Mouse (Mus musculus) stomach, embryonic 14.5 days (tissue): ENCODE measurements around the gene Btg1. TPM values are rescaled to one million over a fixed set of nuclear protein-coding genes. Genes with fewer than 3 reads are reported as not detected.

ENCODE experiments used
- ATAC-seq: fragments of 200-750 bp; cut with Nextera tagmentation; 2 replicates; pipeline ENCODE4 v1.8.0; 2017; ENCODE audit warnings: low read depth, moderate TSS enrichment; ENCODE audit not compliant: insufficient number of reproducible peaks, insufficient read depth, low FRiP score
- H3K27ac ChIP-seq: fragments of 300-500 bp; sonication (generic); 2 replicates; pipeline ENCODE4 v1.5.1; 2014; ENCODE audit warnings: mild to moderate bottlenecking, low read length, moderate library complexity, mixed read lengths
- H3K27me3 ChIP-seq: fragments of 300-500 bp; sonication (generic); 2 replicates; pipeline ENCODE4 v1.6.1; 2014; ENCODE audit warnings: low read length, control low read depth, mixed read lengths; ENCODE audit not compliant: control insufficient read depth, insufficient read depth
- H3K36me3 ChIP-seq: fragments of 300-500 bp; sonication (generic); 2 replicates; pipeline ENCODE4 v1.6.1; 2014; ENCODE audit warnings: mild to moderate bottlenecking, control low read depth, low read length, moderate library complexity, mixed read lengths; ENCODE audit not compliant: control insufficient read depth, insufficient read depth
- H3K4me1 ChIP-seq: fragments of 300-500 bp; sonication (generic); 2 replicates; pipeline ENCODE4 v1.6.1; 2014; ENCODE audit warnings: low read length, control low read depth, mixed read lengths; ENCODE audit not compliant: control insufficient read depth, insufficient read depth
- H3K4me2 ChIP-seq: fragments of 300-500 bp; sonication (generic); replicated peaks from 2 replicates; pipeline ENCODE4 v1.6.1; 2014; ENCODE audit warnings: low read depth, low read length, control low read depth
- H3K4me3 ChIP-seq: fragments of 300-500 bp; sonication (generic); 2 replicates; pipeline ENCODE4 v1.5.1; 2014; ENCODE audit warnings: low read depth, low read length, control low read depth
- H3K9ac ChIP-seq: fragments of 300-500 bp; sonication (generic); replicated peaks from 2 replicates; pipeline ENCODE4 v1.6.1; 2014; ENCODE audit warnings: low read depth, mild to moderate bottlenecking, control low read depth, low read length, moderate library complexity, mixed read lengths
- H3K9me3 ChIP-seq: fragments of 300-500 bp; sonication (generic); 2 replicates; pipeline ENCODE4 v1.6.1; 2016; ENCODE audit warnings: low read depth, low read length, control low read depth; ENCODE audit not compliant: control insufficient read depth
- WGBS: fragments of 180-500 bp; shearing (Covaris S2); extraction: QIAGEN DNeasy Blood & Tissue Kit; methylation state at CpG from one replicate; pipeline ENCODE4 v1.1.7; 2014; 5-methylcytosine and 5-hydroxymethylcytosine counted together
- polyA plus RNA-seq: library from polyadenylated mRNA; unstranded; fragments of >200 nt; fragmentation: Nextera tagmentation; extraction: Ambion mirVana; gene quantifications from 2 replicates; pipeline ENCODE4 v1.2.1, GENCODE M21; 2014

Btg1 gene
- polyA plus RNA-seq, 1 experiment from 2014 or later: 101 TPM

- no peak for ATAC-seq
- H3K4me1 ChIP-seq: peaks cover 7% of the 10 kb centered on the region; the same call in 1 of the 2 replicates
- no peaks in the 10 kb centered on the region for H3K36me3 ChIP-seq
- H3K27ac ChIP-seq: no peak overlapping the region
- no peaks in the 10 kb centered on the region for H3K27me3 ChIP-seq
- no peaks in the 10 kb centered on the region for H3K9me3 ChIP-seq
- H3K9ac ChIP-seq: no peak overlapping the region
- no peak overlapping the region for H3K4me2 ChIP-seq
- no peak overlapping the region for H3K4me3 ChIP-seq
- WGBS: 87% methylated on average over 1 of the region's 1 CpGs
These were observed 28.4 kb downstream of the Btg1 start for GRCm38 (mm10) chr10:96645183-96645582.

- H3K4me3 ChIP-seq: no peak overlapping the region
- peaks cover 7% of the 10 kb centered on the region; the same call in 1 of the 2 replicates for H3K4me1 ChIP-seq
- no peak overlapping the region for H3K9ac ChIP-seq
- no peak overlapping the region for H3K27ac ChIP-seq
- H3K27me3 ChIP-seq: no peaks in the 10 kb centered on the region
- H3K4me2 ChIP-seq: peak overlapping the region; percentile 22; the same call in 1 of the 2 replicates
- no peaks in the 10 kb centered on the region for H3K36me3 ChIP-seq
- no peaks in the 10 kb centered on the region for H3K9me3 ChIP-seq
- no peak for ATAC-seq
- 14% methylated on average over 13 of the region's 13 CpGs for WGBS
These were observed 29.4 kb downstream of the Btg1 start for GRCm38 (mm10) chr10:96646024-96646866.

GRCm38 (mm10) chr10:96646867-96647462 lies 30.2 kb downstream of the Btg1 start:
- 0 out of 2 replicates have a peak overlapping the region, but pooled peaks have one; percentile 3 for H3K9ac ChIP-seq
- no peaks in the 10 kb centered on the region for H3K36me3 ChIP-seq
- H3K4me1 ChIP-seq: peaks cover 7% of the 10 kb centered on the region; the same call in 1 of the 2 replicates
- no peak for ATAC-seq
- no peaks in the 10 kb centered on the region for H3K9me3 ChIP-seq
- WGBS: 45% methylated on average over 5 of the region's 5 CpGs
- peak overlapping the region; percentile 22; the same call in 1 of the 2 replicates for H3K4me2 ChIP-seq
- H3K27ac ChIP-seq: no peak overlapping the region
- no peak overlapping the region for H3K4me3 ChIP-seq
- H3K27me3 ChIP-seq: no peaks in the 10 kb centered on the region

GRCm38 (mm10) chr10:96648161-96648561 lies 31.4 kb downstream of the Btg1 start:
- H3K9ac ChIP-seq: no peak overlapping the region
- H3K27me3 ChIP-seq: no peaks in the 10 kb centered on the region
- no peak overlapping the region for H3K4me2 ChIP-seq
- H3K36me3 ChIP-seq: no peaks in the 10 kb centered on the region
- 71% methylated on average over 3 of the region's 3 CpGs for WGBS
- no peak overlapping the region for H3K4me3 ChIP-seq
- no peak for ATAC-seq
- no peaks in the 10 kb centered on the region for H3K9me3 ChIP-seq
- H3K4me1 ChIP-seq: 0 out of 2 replicates have a peak, but pooled peaks cover 7% of the 10 kb centered on the region
- H3K27ac ChIP-seq: no peak overlapping the region

GRCm38 (mm10) chr10:96649524-96649923 lies 32.7 kb downstream of the Btg1 start:
- no peaks in the 10 kb centered on the region for H3K27me3 ChIP-seq
- 0 out of 2 replicates have a peak, but pooled peaks cover 7% of the 10 kb centered on the region for H3K4me1 ChIP-seq
- 66% methylated on average over 3 of the region's 3 CpGs for WGBS
- no peak overlapping the region for H3K27ac ChIP-seq
- H3K4me2 ChIP-seq: no peak overlapping the region
- no peak overlapping the region for H3K9ac ChIP-seq
- H3K36me3 ChIP-seq: no peaks in the 10 kb centered on the region
- no peak overlapping the region for H3K4me3 ChIP-seq
- ATAC-seq: no peak
- no peaks in the 10 kb centered on the region for H3K9me3 ChIP-seq

- H3K27me3 ChIP-seq: no peaks in the 10 kb centered on the region
- no peak overlapping the region for H3K9ac ChIP-seq
- H3K36me3 ChIP-seq: no peaks in the 10 kb centered on the region
- WGBS: 87% methylated on average over 2 of the region's 2 CpGs
- H3K4me3 ChIP-seq: no peak overlapping the region
- no peak for ATAC-seq
- H3K4me1 ChIP-seq: no peaks in the 10 kb centered on the region
- no peak overlapping the region for H3K27ac ChIP-seq
- H3K9me3 ChIP-seq: no peaks in the 10 kb centered on the region
- no peak overlapping the region for H3K4me2 ChIP-seq
These were observed 35.6 kb downstream of the Btg1 start for GRCm38 (mm10) chr10:96652372-96652771.

GRCm38 (mm10) chr10:96653030-96653429 lies 36.2 kb downstream of the Btg1 start:
- no peaks in the 10 kb centered on the region for H3K4me1 ChIP-seq
- no peak overlapping the region for H3K27ac ChIP-seq
- no peaks in the 10 kb centered on the region for H3K9me3 ChIP-seq
- no peaks in the 10 kb centered on the region for H3K27me3 ChIP-seq
- H3K4me3 ChIP-seq: no peak overlapping the region
- 81% methylated on average over 5 of the region's 5 CpGs for WGBS
- H3K36me3 ChIP-seq: no peaks in the 10 kb centered on the region
- ATAC-seq: no peak
- no peak overlapping the region for H3K9ac ChIP-seq
- no peak overlapping the region for H3K4me2 ChIP-seq

- Histone ChIP-seq H3K9ac (no peak overlapping the region), H3K36me3 (no peaks in the 10 kb centered on the region)
- 71% methylated on average over 5 of the region's 5 CpGs for whole genome bisulfite sequencing
These were observed 37.3 kb downstream of the Btg1 start for GRCm38 (mm10) chr10:96654079-96654478.

More at GRCm38 (mm10) chr10:96654079-96654478, 37.3 kb downstream of the Btg1 start:
- Histone ChIP-seq H3K27me3 (no peaks in the 10 kb centered on the region), H3K4me1 (no peaks in the 10 kb centered on the region), H3K9me3 (no peaks in the 10 kb centered on the region), H3K27ac (peak overlapping the region; percentile 84; the same call in 1 of the 2 replicates), H3K4me3 (no peak overlapping the region), H3K4me2 (no peak overlapping the region)
- ATAC-seq: no peak
